Mouse (Mus musculus): ENCODE results near the gene Ttyh3. TPM values are rescaled to one million over a fixed set of nuclear protein-coding genes. Genes with fewer than 3 reads are reported as not detected.

Ttyh3 gene
- polyA plus RNA-seq (2014; fragmentation: Illumina TruSeq; extraction: RNeasy Lipid Tissue Mini Kit (QIAGEN cat#74804); ENCODE audit: low read depth, low replicate concordance): 0.77 TPM

GRCm38 (mm10) chr5:140648519-140649100 lies at the start of gene Ttyh3:
Ttyh3 (minus strand) TSS chr5:140649031.

GRCm38 (mm10) chr5:140607001-140607835 lies 41.6 kb downstream of the Ttyh3 start, which contains the start of gene Lfng:
Lfng (plus strand) TSS chr5:140607320.

Other genes with a start within 250 kb of the Ttyh3 start
- 112 TPM for gene Eif3b, start 229.7 kb downstream of the Ttyh3 start, polyA plus RNA-seq (2014; fragmentation: Illumina TruSeq; extraction: RNeasy Lipid Tissue Mini Kit (QIAGEN cat#74804); ENCODE audit: low read depth, low replicate concordance)
- gene Gm4869, start 203.4 kb downstream of the Ttyh3 start, polyA plus RNA-seq (2014; fragmentation: Illumina TruSeq; extraction: RNeasy Lipid Tissue Mini Kit (QIAGEN cat#74804); ENCODE audit: low read depth, low replicate concordance): not detected
- not detected for gene Chst12, start 143.5 kb downstream of the Ttyh3 start, polyA plus RNA-seq (2014; fragmentation: Illumina TruSeq; extraction: RNeasy Lipid Tissue Mini Kit (QIAGEN cat#74804); ENCODE audit: low read depth, low replicate concordance)
- not detected for gene Grifin, start 84.0 kb downstream of the Ttyh3 start, polyA plus RNA-seq (2014; fragmentation: Illumina TruSeq; extraction: RNeasy Lipid Tissue Mini Kit (QIAGEN cat#74804); ENCODE audit: low read depth, low replicate concordance)
- gene Lfng, start 41.7 kb downstream of the Ttyh3 start, polyA plus RNA-seq (2014; fragmentation: Illumina TruSeq; extraction: RNeasy Lipid Tissue Mini Kit (QIAGEN cat#74804); ENCODE audit: low read depth, low replicate concordance): 0.11 TPM
- 89.8 TPM for gene Iqce, start 53.3 kb upstream of the Ttyh3 start, polyA plus RNA-seq (2014; fragmentation: Illumina TruSeq; extraction: RNeasy Lipid Tissue Mini Kit (QIAGEN cat#74804); ENCODE audit: low read depth, low replicate concordance)
- 2.6 TPM for gene Brat1, start 56.0 kb upstream of the Ttyh3 start, polyA plus RNA-seq (2014; fragmentation: Illumina TruSeq; extraction: RNeasy Lipid Tissue Mini Kit (QIAGEN cat#74804); ENCODE audit: low read depth, low replicate concordance)
- not detected for gene Amz1, start 75.1 kb upstream of the Ttyh3 start, polyA plus RNA-seq (2014; fragmentation: Illumina TruSeq; extraction: RNeasy Lipid Tissue Mini Kit (QIAGEN cat#74804); ENCODE audit: low read depth, low replicate concordance)
- gene Gna12, start 181.4 kb upstream of the Ttyh3 start, polyA plus RNA-seq (2014; fragmentation: Illumina TruSeq; extraction: RNeasy Lipid Tissue Mini Kit (QIAGEN cat#74804); ENCODE audit: low read depth, low replicate concordance): 4.0 TPM

Data from testis, adult 10 weeks (tissue).